In the genomic region with DNA sequence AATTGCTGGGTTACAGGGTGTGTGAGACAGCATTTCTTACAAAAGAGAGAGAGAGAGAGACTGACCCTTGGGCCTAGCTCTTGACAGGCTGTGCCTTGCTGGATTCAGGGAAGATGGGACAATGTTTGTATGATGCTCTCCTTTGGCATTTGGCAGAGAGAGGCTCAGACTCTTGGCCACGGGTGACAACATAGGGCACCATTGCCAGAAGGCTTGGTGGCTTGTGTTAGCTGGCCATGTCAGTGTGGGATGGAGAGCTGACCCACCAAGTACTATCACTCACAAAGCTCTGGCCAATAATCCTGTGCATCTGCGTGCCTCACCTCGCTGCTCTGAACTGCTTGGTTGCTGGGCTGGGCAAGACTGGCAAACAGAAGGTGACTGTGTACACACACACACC, we compare ENCODE assay signal across 9 mouse cellular contexts.
DNase-seq lines count a peak whose midpoint lies in the region; ATAC-seq lines count a peak whose summit lies in the region.
"Had no signal": no experiment of that assay in that cellular context is flagged by ENCODE, and none has a peak within 500 bp of the region (broad histone marks: within the 10 kb centered on the region; RNA-seq: fewer than 3 reads in every experiment).

No protein-coding gene starts in this region.

- 86% methylated on average over 3 of the region's 3 CpGs for WGBS in heart, embryonic 16.5 days
- 79% methylated on average over 3 of the region's 3 CpGs for WGBS in hindbrain, embryonic 15.5 days

- H3K27me3 ChIP-seq in heart, embryonic 16.5 days (ENCODE audit: control insufficient read depth, insufficient read depth, low read length), result no peaks in the 10 kb centered on the region
- H3K27me3 ChIP-seq in hindbrain, embryonic 15.5 days, result no peaks in the 10 kb centered on the region

- no peak overlapping the region for H3K4me3 ChIP-seq in heart, embryonic 16.5 days (ENCODE audit: low read length)
- H3K4me3 ChIP-seq in hindbrain, embryonic 15.5 days, result no peak overlapping the region

- no peak for ATAC-seq in heart, embryonic 16.5 days (replicated peaks; ENCODE audit: extremely low read depth, insufficient read depth, low FRiP score)
- ATAC-seq in hindbrain, embryonic 15.5 days (ENCODE audit: low FRiP score, low read depth), result no peak

- no peaks in the 10 kb centered on the region for H3K9me3 ChIP-seq in heart, embryonic 16.5 days (replicated peaks; ENCODE audit: control insufficient read depth, low read length)
- no peaks in the 10 kb centered on the region for H3K9me3 ChIP-seq in hindbrain, embryonic 15.5 days

- peak overlapping the region; percentile 44 for H3K4me2 ChIP-seq in heart, embryonic 16.5 days (ENCODE audit: low read depth, low read length)
- H3K4me2 ChIP-seq in hindbrain, embryonic 15.5 days, result no peak overlapping the region

- H3K27ac ChIP-seq in heart, embryonic 16.5 days (ENCODE audit: low read length), result peak overlapping the region; percentile 88
- peak overlapping the region; percentile 72 for H3K27ac ChIP-seq in hindbrain, embryonic 15.5 days (replicated peaks)

- H3K36me3 ChIP-seq in heart, embryonic 16.5 days (ENCODE audit: control insufficient read depth, insufficient read depth), result no peaks in the 10 kb centered on the region
- no peaks in the 10 kb centered on the region for H3K36me3 ChIP-seq in hindbrain, embryonic 15.5 days

- peaks cover 77% of the 10 kb centered on the region for H3K4me1 ChIP-seq in heart, embryonic 16.5 days (ENCODE audit: control insufficient read depth, insufficient read depth, low read length)
- H3K4me1 ChIP-seq in hindbrain, embryonic 15.5 days (replicated peaks), result peaks cover 77% of the 10 kb centered on the region

- no peak overlapping the region for H3K9ac ChIP-seq in heart, embryonic 16.5 days (ENCODE audit: low read length)
- no peak overlapping the region for H3K9ac ChIP-seq in hindbrain, embryonic 15.5 days

- DNase-seq in cerebellum, adult 18-20 months, result peak; percentile 51 to 57
- no peak for DNase-seq in cerebellum, postnatal 4 days (ENCODE audit: low spot score in 2 of 2)
- no peak for DNase-seq in heart, postnatal 4 days
- DNase-seq in brain, adult 2 months (ENCODE audit: low read depth, low spot score), result peak; percentile 63
- DNase-seq in adipocyte (ENCODE audit: low spot score), result no peak
- DNase-seq in spleen, adult 12 weeks (ENCODE audit: low spot score), result no peak
- DNase-seq: right cerebral cortex, postnatal 25 days had no signal

Comparison
In these comparisons a context has a peak if more than half of its experiments do, and no peak if none do; other contexts are left out.
1. DNase-seq: peak in cerebellum, adult 18-20 months (2 of 2) and brain, adult 2 months (single experiment); none in cerebellum, postnatal 4 days (0 of 2), heart, postnatal 4 days (single experiment), adipocyte (single experiment) and spleen, adult 12 weeks (single experiment).